Mouse (Mus musculus): ENCODE results near the gene Arid3b.
A peak's percentile ranks its signal among the peaks of the same experiment; 100 is the strongest.

Arid3b gene

DNA sequence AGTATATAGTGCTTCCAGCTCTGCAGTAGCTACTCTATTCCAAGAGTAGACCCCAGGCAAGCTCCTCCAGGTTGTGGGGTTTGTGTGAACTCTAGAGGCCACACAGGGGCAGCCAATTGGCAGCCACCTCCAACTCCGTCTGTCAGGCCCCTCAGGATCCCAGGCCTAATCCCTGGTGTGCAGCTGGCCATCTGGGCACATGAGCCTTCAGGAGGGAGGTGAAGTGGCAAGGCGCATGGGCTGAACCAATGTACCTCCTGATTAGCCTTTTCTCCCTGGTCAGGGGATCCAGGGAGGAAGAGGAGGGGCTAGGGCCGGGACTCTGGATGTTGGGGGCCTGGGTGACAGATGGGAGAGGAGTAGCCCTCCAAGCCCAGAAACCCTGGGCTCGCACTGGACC is 60.9 kb downstream of the Arid3b start:
- no peak for DNase-seq (ENCODE audit: low spot score)

DNA sequence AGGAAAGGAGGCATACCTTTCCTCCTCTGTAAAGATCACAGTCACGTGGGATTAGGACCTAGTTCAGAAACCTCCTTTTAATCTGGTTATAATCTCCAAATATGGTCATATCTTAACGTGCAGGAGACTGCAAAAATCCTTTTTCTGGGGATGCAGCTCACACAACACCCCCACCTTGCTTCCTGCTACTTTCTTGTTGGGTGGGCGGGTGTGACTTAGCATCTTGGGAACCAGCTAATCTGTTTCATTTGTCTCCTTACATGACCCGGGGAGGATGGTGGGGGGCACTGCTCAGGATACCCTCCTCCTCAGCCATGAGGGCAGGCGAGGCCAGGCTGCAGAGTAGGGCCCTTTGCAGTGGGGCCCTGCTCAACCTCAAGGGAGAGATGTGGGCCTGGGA is 61.6 kb downstream of the Arid3b start:
- no peak for DNase-seq (ENCODE audit: low spot score)

DNA sequence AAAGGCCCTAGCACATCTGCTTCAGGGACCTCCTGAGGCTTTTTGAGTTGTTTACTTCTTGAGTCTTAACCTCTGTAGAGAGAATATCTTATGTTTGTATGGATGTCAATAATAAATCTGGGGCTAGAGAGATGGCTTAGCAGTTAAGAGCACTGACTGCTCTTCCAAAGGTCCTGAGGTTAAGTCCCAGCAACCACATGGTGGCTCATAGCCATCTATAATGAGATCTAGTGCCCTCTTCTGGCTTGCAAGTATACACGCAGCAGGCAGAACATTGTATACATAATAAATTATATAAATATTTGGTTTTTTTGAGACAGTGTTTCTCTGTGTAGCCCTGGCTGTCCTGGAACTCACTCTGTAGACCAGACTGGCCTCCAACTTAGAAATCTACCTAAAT is 62.4 kb downstream of the Arid3b start:
- DNase-seq (ENCODE audit: low spot score) = no peak

DNA sequence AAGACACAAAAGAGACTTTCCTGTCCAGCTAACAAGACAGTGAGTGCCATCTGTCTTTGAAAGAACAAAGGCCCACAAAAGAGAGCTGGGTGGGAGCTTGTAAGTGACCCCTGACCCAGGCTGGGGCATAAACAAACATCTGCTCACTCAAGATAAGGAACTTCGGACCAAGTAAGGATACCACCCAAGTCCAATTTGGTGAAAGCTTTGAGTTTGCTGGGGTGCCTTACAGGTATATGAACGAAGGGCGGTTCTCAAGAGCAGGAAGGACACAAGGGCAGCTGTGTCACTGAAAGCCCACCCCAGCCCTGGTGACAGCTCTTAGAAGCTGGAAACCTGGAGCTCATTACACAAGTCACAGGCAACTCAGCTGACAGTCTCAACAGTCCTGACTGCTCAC is 62.8 kb downstream of the Arid3b start:
- DNase-seq (ENCODE audit: low spot score) = no peak

DNA sequence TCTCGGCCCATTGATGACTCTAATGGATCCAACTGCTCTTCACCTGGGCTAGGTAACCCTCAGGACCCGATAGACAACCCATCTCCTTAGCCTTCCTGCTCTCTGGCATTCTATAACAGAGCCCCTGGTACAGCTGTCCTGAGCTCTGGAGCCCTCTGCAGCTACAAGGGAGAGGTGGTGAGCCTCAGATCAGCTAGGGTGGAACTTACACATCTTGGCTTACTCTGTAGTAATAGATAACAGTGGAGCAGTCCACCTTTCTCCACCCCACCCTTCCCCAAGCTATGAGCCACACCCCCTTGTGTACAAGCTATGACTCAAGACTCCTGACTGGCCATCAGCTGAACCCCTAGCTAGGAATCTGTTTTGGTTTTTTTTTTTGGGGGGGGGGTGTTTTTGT is 65.8 kb downstream of the Arid3b start:
- no peak for DNase-seq (ENCODE audit: low spot score)

DNA sequence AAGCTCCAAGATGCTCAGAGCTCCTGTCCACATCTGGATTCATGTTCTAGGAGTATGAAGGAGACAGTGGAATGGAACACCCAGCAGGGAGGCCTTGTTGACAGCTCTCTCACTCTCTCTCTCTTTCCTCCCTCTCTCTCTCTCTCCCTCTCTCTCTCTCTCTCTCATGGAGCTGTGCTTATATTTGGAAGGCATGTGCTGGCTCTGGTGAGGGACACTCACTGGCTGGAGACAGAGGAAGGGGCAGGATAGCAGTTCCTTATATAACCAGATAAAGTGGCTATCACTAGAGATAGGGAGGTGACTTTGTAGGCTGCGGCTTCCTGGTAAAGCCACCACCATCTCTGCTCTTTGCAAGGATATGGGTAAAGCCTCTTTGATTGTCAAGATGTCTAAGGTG is 66.4 kb downstream of the Arid3b start:
- DNase-seq (ENCODE audit: low spot score) = no peak

DNA sequence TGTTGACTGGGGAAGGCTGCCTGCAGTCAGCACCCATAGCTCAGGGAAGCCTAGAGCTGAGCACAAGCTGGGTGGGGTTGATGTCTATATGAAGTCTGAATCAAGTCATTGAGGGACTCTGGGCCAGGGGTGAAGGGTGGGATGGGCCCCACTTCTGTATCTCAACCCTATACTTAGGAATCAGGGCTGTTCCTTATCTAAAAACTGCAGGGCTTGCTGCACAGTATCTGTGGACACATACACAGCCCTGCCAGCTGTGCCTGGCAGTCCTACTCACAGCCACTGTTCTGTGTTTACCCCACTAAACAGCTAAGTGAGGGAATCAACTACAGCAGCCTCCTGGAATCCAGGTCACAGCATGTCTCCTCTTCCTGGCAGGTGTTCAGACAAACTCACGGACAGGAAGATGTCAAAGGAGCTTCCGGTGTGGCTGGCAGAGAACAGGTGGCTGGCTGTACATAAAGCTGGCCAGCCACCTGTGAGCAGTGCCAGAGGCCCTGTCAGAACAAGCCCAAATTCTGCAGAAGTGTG is 67.0 kb downstream of the Arid3b start:
- no peak for DNase-seq (ENCODE audit: low spot score)

DNA sequence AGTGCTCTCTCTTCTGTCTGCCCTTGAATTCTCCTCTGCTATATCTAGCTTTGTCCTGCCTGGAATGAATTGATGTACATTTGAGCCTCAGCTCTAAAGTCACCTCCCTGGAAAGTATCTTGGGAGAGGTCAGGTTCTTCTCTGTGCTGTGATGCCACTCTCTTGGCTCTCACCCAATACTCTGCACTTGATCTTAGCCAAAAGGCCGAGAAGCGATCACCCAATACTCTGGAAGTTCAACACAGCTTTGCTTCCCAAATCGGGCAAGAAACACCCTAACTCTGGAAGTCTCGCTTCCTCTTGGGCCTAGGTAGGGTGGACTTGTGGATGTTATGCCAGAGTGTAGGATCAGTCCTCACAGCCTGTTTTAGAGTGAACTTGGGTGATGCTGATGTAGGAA is 69.4 kb downstream of the Arid3b start:
- DNase-seq (ENCODE audit: low spot score) = no peak

DNA sequence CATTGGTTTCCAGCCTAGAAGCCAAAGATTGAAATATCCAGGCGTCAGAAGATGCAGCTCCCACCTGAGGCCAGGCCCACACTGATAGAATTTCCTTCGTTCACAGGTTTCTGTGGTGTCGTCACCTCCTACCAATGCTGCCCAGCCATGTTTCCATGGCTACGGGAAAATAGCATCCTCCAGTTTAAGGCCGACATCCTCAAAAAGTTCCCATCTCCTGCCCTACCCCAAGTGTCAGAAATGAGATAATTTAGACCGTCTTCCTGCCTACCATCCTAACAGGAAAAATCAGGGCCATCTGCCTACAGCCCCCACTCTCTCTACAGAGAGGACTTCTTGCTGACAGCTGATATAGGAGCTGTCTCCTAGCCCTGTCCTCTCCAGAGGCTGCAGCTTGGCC is 70.2 kb downstream of the Arid3b start:
- DNase-seq (ENCODE audit: low spot score) = no peak

DNA sequence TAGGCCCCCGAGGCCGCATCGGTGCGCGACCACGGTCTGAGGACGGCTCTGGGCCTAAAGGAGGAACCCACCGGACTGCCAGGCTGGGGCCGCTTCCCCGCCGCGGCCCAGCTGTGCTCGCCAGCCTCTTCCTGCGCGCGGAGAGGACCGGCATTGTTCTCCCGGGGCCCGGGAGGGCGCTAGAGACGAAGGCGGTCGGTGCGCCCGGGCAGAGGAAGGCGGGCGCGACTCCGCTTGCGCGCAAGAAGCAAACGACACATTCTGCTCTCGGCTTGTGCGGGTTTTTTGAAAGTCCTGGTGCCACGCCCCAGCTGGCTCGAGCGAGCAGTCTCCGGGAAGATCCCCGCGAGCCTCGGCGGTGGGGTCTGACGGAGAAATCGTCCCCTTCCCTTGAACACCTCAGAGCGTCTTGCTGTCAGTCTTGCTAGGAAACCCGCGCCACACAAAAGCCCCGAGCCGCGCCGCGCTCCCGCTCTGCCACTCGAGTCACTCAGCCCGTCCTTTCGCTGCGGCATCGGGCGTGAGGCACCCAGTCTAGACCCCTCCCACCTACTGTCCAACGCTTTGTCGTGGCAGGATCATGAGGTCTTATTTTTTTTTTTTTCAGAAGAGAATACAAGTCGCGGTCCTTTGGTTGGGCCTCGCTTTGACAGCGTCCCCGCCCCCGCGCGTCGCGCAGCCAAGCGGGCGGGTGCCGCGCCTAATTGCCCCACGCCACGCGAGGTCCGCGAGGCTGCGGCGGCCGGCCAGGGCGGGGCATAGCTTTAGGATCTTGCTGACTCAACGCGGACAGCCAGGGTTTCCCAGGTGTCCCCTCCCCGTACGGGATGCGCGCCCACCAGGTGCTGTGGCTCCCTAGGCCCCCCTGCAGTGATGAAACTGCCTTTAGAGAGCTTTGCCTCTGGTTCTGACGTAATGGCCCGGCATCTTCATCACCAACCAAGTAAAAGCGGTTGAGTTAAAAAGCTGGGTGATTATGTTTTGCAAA is 70.9 kb downstream of the Arid3b start, which contains the start of gene Clk3:
Gene Clk3 (minus strand): TSS at position 497 of the 988 bp plus-strand sequence.
- no peak for DNase-seq (ENCODE audit: low spot score)

DNA sequence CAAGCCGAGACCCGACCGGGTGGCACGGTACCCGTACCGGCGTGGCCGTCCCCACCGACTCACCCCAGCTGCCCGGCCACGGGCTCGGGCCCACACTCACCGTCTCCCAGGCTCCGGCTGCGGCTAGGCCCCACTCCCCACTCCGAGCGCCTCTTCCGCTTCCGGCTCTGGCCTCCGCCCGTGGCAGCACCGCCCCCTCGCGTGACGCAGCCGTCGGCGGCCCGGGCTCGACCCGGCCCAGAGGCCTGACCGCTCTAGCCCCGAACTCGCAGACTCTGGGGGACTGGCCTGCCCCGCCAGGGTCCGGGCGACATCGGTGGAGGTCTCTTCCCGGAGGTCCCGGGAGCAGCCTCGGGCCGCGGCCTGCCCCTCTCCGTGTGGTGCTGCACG is 71.6 kb downstream of the Arid3b start:
- DNase-seq (ENCODE audit: low spot score) = peak; percentile 97

DNA sequence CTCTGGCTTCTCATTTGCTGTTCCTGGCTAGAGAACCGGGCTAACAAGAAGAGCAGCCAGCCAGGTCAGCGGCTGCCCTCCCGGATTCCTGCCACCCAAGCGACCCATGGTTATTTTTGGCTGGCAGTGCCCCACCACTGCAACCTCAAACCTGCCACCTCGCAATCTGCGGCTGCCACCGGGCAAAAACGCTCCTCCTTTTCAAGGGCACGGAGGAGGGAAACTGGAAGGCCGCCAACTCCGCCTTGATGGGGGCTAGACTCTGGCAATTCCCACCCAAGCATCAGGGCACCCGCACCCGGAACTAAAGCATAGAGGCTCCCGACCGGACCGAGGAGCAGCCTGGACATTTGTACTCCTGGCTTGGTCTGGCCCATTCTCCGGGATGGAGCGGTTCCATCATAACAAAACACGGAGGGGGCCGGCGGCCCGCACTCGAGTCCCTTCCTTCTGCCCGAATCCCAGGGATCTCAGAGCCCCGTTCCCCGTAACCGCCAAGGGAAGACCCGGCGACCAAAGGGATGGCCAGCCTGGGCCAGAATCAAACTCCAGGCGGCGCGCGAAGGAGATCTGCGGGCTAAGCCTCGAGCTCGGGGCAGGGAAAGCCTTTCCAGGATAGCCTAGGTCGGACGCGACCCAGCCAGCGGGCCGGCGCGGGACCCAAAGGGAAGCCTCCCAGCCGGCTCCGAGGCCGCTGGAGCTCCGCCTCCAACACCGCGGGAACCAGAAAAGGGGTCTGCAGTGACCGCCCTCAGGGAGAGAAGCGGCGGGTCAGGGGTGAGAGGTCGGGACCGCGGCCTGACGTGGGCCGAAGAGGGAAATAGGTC is 72.2 kb downstream of the Arid3b start:
- peak; percentile 82 for DNase-seq (ENCODE audit: low spot score)

DNA sequence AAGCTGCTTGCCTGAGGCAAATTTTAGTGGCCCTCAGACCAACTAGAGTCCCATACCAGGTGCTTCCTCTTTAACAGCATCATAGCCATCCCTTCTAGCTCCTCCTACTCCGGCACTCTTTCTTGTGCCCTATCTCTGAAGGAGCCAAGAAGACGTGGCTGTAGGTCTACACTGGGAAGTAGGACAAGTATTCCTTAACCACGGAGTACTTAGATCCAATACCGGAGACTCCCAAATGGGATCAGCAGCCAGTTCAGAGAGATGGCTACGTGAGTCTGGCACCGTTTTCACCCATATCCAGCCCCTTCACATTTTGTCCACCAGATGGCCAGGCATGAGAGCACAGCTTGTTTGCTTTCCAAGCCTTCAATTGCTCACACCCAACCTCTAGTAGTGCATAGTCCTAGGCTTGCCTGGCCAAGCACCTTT is 74.0 kb downstream of the Arid3b start:
- DNase-seq (ENCODE audit: low spot score) = no peak

DNA sequence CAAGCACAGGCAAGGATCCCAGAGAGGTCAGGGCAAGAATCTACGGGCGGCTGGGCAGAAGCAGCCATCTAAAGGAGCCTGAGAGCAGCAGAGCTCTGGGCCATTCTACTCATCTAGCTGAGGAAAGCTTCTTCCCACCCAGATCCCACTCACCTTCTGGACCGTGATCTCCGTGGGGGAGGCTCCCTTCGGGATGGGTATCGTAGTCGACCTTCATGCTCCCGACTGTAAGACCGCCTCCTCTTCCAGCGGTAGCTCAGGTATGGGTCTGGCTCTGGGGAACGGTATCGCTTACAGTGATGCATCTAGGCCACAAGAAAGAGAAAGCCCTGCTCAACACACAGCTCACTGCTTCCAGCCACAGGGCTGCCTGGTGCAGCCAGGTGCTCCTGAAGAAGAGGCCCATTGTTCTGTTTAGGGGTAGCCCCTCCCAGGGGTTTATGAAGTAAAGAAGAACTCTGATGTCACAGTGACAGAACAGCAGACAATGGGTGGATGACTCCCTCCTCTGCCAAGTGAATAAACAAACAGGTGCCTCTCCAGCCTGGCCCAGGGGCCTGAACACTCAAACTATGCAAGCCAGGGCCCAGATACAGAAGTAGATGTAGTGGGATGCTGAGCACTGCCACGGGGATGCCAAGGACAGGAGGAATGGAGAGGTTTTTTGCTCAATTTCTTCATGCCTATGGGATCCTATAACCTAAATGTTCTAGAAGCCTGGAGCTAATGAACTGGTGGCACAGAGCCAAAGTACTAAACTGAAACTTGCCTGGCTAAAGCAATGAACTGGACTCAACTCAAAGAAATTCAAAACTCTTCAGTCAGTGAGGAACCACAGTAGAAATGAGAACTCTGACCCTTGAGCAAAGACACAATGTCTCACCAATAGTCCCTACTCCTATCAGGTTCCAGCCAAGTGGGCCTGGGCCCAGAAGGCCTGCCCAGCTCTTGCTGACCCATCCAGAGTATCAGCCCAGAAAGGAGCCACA is 74.7 kb downstream of the Arid3b start:
- DNase-seq (ENCODE audit: low spot score) = no peak

DNA sequence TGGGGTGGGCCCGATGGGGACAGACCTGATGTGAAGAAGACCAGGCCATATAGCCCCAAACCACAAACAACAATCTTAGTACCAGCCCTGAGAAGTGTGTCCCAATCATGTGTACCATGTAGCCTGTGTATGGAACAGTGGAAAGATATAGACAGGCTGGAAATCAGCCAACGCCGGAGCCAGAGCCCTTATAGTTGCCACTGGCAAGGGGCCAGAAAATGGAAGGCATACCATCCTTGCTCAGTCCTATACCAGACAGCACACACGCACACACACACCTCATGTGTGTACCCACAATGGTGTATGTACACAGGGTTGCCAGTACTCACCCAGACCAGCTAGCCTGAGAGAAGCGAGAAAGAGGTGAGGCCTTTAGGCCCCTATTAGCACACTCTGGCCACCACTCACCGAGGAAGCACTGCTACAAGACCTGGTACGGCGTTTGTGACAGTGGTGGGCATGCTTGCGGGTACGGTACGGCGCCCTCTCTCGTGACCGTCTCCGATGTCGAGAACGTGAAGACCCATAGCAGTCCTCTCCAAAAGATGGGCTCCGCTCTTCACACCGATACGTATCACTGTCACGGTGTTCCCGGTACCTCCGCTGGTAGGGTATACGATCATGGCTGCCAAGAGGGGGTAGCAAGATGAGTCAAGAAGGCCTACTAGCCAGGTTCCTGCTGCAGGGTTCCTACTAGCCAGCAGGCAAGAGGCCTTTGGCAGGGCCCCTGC is 76.0 kb downstream of the Arid3b start:
- DNase-seq (ENCODE audit: low spot score) = no peak

DNA sequence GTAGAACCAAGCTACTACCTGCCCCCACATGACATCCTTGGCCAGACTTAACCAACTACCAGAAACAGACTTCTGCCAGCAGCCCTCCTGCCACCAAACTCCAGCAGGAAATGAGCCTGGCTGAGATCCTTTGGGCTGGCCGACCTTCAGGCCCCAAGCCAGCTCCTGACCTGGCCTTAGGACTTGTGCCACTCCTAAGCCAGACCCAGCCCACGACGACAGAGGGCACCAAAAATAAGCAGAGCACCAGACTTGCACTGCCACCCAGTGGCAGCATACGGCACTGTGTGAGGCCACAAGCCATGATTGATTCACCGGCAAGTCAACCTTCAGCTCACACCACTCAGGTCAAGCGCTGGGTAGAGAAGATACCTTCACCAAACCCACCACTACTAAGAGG is 77.3 kb downstream of the Arid3b start:
- peak; percentile 65 for DNase-seq (ENCODE audit: low spot score)

DNA sequence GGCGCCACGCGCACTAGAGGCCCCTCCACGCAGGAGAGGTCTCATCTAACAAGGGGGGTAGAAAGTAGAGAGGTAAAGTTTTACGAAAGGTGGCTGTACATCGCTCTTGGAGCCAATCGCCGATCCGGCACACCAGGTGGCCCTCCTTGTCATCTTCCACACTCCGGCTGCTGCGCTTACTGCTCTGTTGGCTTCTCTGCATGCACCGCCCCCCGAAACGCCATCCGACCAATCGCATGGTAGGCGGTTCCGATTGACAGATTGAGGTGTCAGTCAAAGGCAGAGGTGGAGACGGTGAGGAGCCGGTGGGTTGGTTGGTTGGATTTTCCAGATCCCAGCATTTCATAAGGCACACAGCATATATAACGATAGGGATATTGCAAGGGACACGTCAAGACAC is 78.1 kb downstream of the Arid3b start:
- DNase-seq (ENCODE audit: low spot score) = no peak

DNA sequence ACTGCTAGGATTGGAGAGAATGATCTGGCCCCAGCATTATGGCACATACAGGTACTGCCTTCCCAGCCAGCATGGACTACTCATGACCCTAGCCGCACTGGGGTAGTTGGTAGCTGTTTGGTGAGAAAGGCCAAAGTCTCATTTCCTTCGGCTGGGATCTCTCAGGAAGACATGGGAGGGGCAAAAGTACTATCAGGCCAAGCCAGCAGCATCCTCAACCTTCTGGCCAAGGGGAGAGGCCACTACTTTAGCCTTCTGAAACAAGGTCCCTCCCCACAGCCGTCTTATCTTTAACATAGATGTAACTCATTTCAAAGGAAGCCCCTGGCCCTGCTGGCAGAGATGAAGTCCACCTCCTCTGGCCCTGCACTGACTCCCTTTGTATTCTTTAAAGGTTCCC is 79.0 kb downstream of the Arid3b start:
- DNase-seq (ENCODE audit: low spot score) = no peak

DNA sequence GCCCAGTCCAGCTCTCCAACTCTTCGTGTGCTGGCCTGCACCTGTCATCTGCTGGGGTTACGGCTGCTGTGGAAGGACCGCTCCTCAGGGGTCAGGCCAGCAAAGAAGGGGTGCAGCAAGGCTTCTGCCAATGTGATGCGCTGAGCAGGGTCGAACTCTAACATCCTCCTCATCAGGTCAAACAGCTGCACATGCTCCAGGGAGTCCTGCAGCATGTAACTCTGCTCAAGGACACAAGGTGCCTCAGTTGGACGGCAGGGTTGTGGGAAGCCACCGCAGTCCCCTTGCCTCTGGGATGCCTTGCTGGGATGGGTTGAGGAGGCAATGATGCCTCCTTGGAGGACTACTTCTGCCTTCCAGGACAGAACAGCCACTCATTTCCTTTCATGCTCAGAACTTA is 85.7 kb downstream of the Arid3b start:
- no peak for DNase-seq (ENCODE audit: low spot score)

DNA sequence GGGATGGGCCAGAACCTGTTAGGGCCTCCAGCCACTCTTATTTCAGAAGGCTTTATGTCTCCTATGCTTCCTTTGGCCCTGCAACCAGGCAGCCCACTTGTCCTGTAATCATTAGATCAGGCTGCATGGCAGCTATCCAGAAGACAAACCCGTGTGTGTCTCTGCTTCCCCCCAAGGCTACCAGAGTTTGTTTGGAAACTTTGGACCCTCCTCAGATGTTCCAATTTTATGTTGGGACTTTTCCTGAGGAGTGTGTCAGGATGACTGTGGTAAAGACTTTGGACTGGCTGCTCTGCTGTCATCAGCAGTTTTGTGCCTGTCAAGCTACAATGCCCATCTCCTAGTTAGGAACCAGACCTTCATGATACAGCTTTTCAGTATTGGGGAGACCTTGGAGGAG is 87.8 kb downstream of the Arid3b start:
- no peak for DNase-seq (ENCODE audit: low spot score)

DNA sequence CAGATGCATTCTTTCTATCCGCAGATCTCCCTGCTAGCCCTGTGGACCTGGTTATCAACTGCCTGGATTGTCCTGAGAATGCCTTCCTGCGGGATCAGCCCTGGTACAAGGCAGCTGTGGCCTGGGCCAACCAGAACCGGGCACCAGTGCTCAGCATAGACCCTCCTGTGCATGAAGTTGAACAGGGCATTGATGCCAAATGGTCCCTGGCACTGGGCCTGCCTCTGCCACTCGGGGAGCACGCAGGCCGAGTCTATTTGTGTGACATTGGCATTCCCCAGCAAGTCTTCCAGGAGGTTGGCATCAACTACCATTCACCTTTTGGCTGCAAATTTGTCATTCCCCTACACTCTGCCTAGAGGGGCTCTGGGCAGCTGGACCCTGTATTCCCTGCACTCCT is 88.5 kb downstream of the Arid3b start:
- DNase-seq (ENCODE audit: low spot score) = no peak
